22 mouse cellular contexts compared by ENCODE assay signal in genomic region chr1:176949320-176949719, GRCm38 (mm10).
DNase-seq lines count a peak whose midpoint lies in the region; ATAC-seq lines count a peak whose summit lies in the region.
"Had no signal": no experiment of that assay in that cellular context is flagged by ENCODE, and none has a peak within 500 bp of the region (broad histone marks: within the 10 kb centered on the region; RNA-seq: fewer than 3 reads in every experiment).

No protein-coding gene starts in this region.

- no peak overlapping the region for H3K9ac ChIP-seq in hindbrain, embryonic 16.5 days (ENCODE audit: low read depth, low read length)
- H3K9ac ChIP-seq in neural tube, embryonic 11.5 days (ENCODE audit: low read length), result no peak overlapping the region
- H3K9ac ChIP-seq in neural tube, embryonic 15.5 days (replicated peaks), result no peak overlapping the region
- 0 out of 2 replicates have a peak overlapping the region, but pooled peaks have one; percentile 14 for H3K9ac ChIP-seq in forebrain, embryonic 16.5 days (replicated peaks; ENCODE audit: low read depth, low read length)
- H3K9ac ChIP-seq: embryonic facial prominence, embryonic 15.5 days; heart, embryonic 15.5 days; intestine, embryonic 15.5 days; liver, postnatal 0 days; midbrain, embryonic 13.5 days had no signal

- peak overlapping the region; percentile 54 for H3K27ac ChIP-seq in hindbrain, embryonic 10.5 days
- H3K27ac ChIP-seq in hindbrain, embryonic 16.5 days (ENCODE audit: low read depth, low read length), result no peak overlapping the region; the same call in 1 of the 2 replicates
- H3K27ac ChIP-seq in neural tube, embryonic 11.5 days (ENCODE audit: low read depth, low read length), result no peak overlapping the region
- H3K27ac ChIP-seq in neural tube, embryonic 15.5 days (replicated peaks), result no peak overlapping the region
- peak overlapping the region; percentile 80 for H3K27ac ChIP-seq in forebrain, embryonic 16.5 days (ENCODE audit: low read length)
- H3K27ac ChIP-seq: embryonic facial prominence, embryonic 15.5 days; gastrocnemius, adult 2 months; heart, embryonic 15.5 days; intestine, embryonic 15.5 days; limb, embryonic 10.5 days; midbrain, embryonic 13.5 days; stomach, postnatal 0 days had no signal

- H3K36me3 ChIP-seq in hindbrain, embryonic 10.5 days, result no peaks in the 10 kb centered on the region
- no peaks in the 10 kb centered on the region for H3K36me3 ChIP-seq in hindbrain, embryonic 16.5 days (ENCODE audit: control insufficient read depth, insufficient read depth, low read length)
- H3K36me3 ChIP-seq in neural tube, embryonic 11.5 days (ENCODE audit: control insufficient read depth, insufficient read depth, low read length), result no peaks in the 10 kb centered on the region
- H3K36me3 ChIP-seq in neural tube, embryonic 15.5 days, result no peaks in the 10 kb centered on the region
- no peaks in the 10 kb centered on the region for H3K36me3 ChIP-seq in forebrain, embryonic 16.5 days (ENCODE audit: control insufficient read depth, insufficient read depth)
- H3K36me3 ChIP-seq: embryonic facial prominence, embryonic 15.5 days; heart, embryonic 15.5 days; intestine, embryonic 15.5 days; limb, embryonic 10.5 days; midbrain, embryonic 13.5 days had no signal

- no peaks in the 10 kb centered on the region for H3K27me3 ChIP-seq in hindbrain, embryonic 10.5 days (ENCODE audit: insufficient read depth, poor library complexity, severe bottlenecking)
- no peaks in the 10 kb centered on the region for H3K27me3 ChIP-seq in hindbrain, embryonic 16.5 days (replicated peaks; ENCODE audit: control insufficient read depth, insufficient read depth, low read length)
- H3K27me3 ChIP-seq in neural tube, embryonic 11.5 days (ENCODE audit: control insufficient read depth, insufficient read depth, low read length), result no peaks in the 10 kb centered on the region
- 0 out of 2 replicates have a peak, but pooled peaks cover 3% of the 10 kb centered on the region for H3K27me3 ChIP-seq in neural tube, embryonic 15.5 days (replicated peaks)
- H3K27me3 ChIP-seq in forebrain, embryonic 16.5 days (replicated peaks; ENCODE audit: control insufficient read depth, insufficient read depth, low read length), result no peaks in the 10 kb centered on the region
- H3K27me3 ChIP-seq: embryonic facial prominence, embryonic 15.5 days; heart, embryonic 15.5 days; intestine, embryonic 15.5 days; midbrain, embryonic 13.5 days had no signal

- no peak overlapping the region for H3K4me3 ChIP-seq in hindbrain, embryonic 10.5 days
- no peak overlapping the region for H3K4me3 ChIP-seq in hindbrain, embryonic 16.5 days (ENCODE audit: low read length)
- no peak overlapping the region for H3K4me3 ChIP-seq in neural tube, embryonic 11.5 days (ENCODE audit: low read depth, low read length)
- no peak overlapping the region for H3K4me3 ChIP-seq in neural tube, embryonic 15.5 days (replicated peaks)
- no peak overlapping the region for H3K4me3 ChIP-seq in forebrain, embryonic 16.5 days (replicated peaks; ENCODE audit: low read length)
- H3K4me3 ChIP-seq: embryonic facial prominence, embryonic 15.5 days; gastrocnemius, adult 2 months; heart, embryonic 15.5 days; intestine, embryonic 15.5 days; limb, embryonic 10.5 days; midbrain, embryonic 13.5 days had no signal

- WGBS in hindbrain, embryonic 10.5 days, result 89% methylated on average over 6 of the region's 6 CpGs
- 89% methylated on average over 6 of the region's 6 CpGs for WGBS in hindbrain, embryonic 16.5 days
- WGBS in neural tube, embryonic 11.5 days, result 87% methylated on average over 6 of the region's 6 CpGs
- WGBS in neural tube, embryonic 15.5 days, result 74% methylated on average over 6 of the region's 6 CpGs
- 49% methylated on average over 6 of the region's 6 CpGs for WGBS in forebrain, embryonic 16.5 days

- H3K4me2 ChIP-seq in hindbrain, embryonic 16.5 days (ENCODE audit: low read length), result no peak overlapping the region
- no peak overlapping the region for H3K4me2 ChIP-seq in neural tube, embryonic 11.5 days (ENCODE audit: low read depth)
- no peak overlapping the region for H3K4me2 ChIP-seq in neural tube, embryonic 15.5 days
- 0 out of 2 replicates have a peak overlapping the region, but pooled peaks have one; percentile 3 for H3K4me2 ChIP-seq in forebrain, embryonic 16.5 days (ENCODE audit: low read length)
- H3K4me2 ChIP-seq: embryonic facial prominence, embryonic 15.5 days; heart, embryonic 15.5 days; intestine, embryonic 15.5 days; midbrain, embryonic 13.5 days had no signal

- no peak for ATAC-seq in hindbrain, embryonic 16.5 days
- 0 out of 2 replicates have a peak, but pooled peaks have one; percentile 8 for ATAC-seq in neural tube, embryonic 11.5 days (ENCODE audit: insufficient read depth, low FRiP score, low TSS enrichment)
- no peak for ATAC-seq in neural tube, embryonic 15.5 days (ENCODE audit: low FRiP score)
- peak; percentile 17; the same call in 1 of the 2 replicates for ATAC-seq in forebrain, embryonic 16.5 days
- ATAC-seq: intestine, embryonic 15.5 days; liver, postnatal 0 days; midbrain, embryonic 13.5 days had no signal

- no peak for DNase-seq in hindbrain, embryonic 10.5 days (ENCODE audit: low spot score)
- no peak for DNase-seq in neural tube, embryonic 11.5 days (ENCODE audit: low spot score)
- peak; percentile 45 for DNase-seq in thymus, postnatal 14 days
- DNase-seq in spleen, postnatal 10 days (ENCODE audit: low spot score in 2 of 2), result no peak
- DNase-seq in gastrocnemius, postnatal 10 days, result no peak
- DNase-seq: cerebellum, adult 2 months; cerebellum, postnatal 36 days; gastrocnemius, adult 2 months; heart, adult 18-20 months; liver, postnatal 0 days; lung, postnatal 10 days; retina, postnatal 1 day; right cerebral cortex, postnatal 4 days had no signal

- H3K9me3 ChIP-seq in hindbrain, embryonic 10.5 days, result no peaks in the 10 kb centered on the region
- no peaks in the 10 kb centered on the region for H3K9me3 ChIP-seq in hindbrain, embryonic 16.5 days (ENCODE audit: control insufficient read depth, low read length)
- H3K9me3 ChIP-seq in neural tube, embryonic 11.5 days (ENCODE audit: control insufficient read depth, low read length), result no peaks in the 10 kb centered on the region
- no peaks in the 10 kb centered on the region for H3K9me3 ChIP-seq in neural tube, embryonic 15.5 days (replicated peaks)
- no peaks in the 10 kb centered on the region for H3K9me3 ChIP-seq in forebrain, embryonic 16.5 days (ENCODE audit: control insufficient read depth, low read length)
- H3K9me3 ChIP-seq: embryonic facial prominence, embryonic 15.5 days; heart, embryonic 15.5 days; intestine, embryonic 15.5 days; limb, embryonic 10.5 days; midbrain, embryonic 13.5 days had no signal

- peaks cover 25% of the 10 kb centered on the region for H3K4me1 ChIP-seq in hindbrain, embryonic 10.5 days (replicated peaks)
- peaks cover 9% of the 10 kb centered on the region for H3K4me1 ChIP-seq in hindbrain, embryonic 16.5 days (ENCODE audit: control insufficient read depth, insufficient read depth, low read depth, low read length)
- 0 out of 2 replicates have a peak, but pooled peaks cover 3% of the 10 kb centered on the region for H3K4me1 ChIP-seq in neural tube, embryonic 11.5 days (ENCODE audit: control insufficient read depth, insufficient read depth, low read length)
- H3K4me1 ChIP-seq in neural tube, embryonic 15.5 days, result peaks cover 18% of the 10 kb centered on the region
- peaks cover 42% of the 10 kb centered on the region for H3K4me1 ChIP-seq in forebrain, embryonic 16.5 days (replicated peaks; ENCODE audit: control insufficient read depth, insufficient read depth, low read length)
- H3K4me1 ChIP-seq: embryonic facial prominence, embryonic 15.5 days; heart, embryonic 15.5 days; intestine, embryonic 15.5 days; limb, embryonic 10.5 days had no signal

Comparison
In these comparisons a context has a peak if more than half of its experiments do, and no peak if none do; other contexts are left out.
1. H3K27ac ChIP-seq: peak in hindbrain, embryonic 10.5 days (single experiment) and forebrain, embryonic 16.5 days (single experiment); none in hindbrain, embryonic 16.5 days (single experiment), neural tube, embryonic 11.5 days (single experiment) and neural tube, embryonic 15.5 days (single experiment).
2. ATAC-seq: peak in neural tube, embryonic 11.5 days (single experiment) and forebrain, embryonic 16.5 days (single experiment); none in hindbrain, embryonic 16.5 days (single experiment) and neural tube, embryonic 15.5 days (single experiment).